Mouse (Mus musculus): Measurements from ENCODE around the gene Etv6.

DNA sequence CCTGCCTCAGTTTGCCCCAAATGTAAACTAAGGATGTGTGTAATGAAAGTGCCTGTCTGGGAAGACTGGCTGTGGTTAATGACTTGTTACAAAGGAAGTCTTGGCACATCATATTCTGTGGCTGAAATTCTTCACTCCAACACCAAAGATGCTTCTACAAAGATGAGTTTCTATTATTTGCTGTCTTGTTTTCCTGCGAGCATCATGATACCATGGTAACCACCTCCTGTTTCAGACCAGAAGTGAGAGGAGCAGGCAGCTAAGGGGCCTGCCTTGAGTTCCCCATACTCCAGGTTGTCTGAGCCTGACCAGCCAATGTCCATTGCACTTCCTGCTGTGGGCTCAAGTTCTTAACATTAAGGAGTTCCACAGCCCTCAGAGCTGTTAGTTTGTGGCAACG lies 241.5 kb downstream of the Etv6 start:
- TF ChIP-seq CTCF (IDR thresholded peaks at IDR 0.05) (no peak), EP300 (IDR thresholded peaks at IDR 0.05; ENCODE audit: insufficient read depth, low read depth, low read length) (no peak), POLR2A (IDR thresholded peaks at IDR 0.05; ENCODE audit: insufficient read depth, low read depth, low read length) (no peak)

Data from heart, adult 2 months (tissue).